Mouse (Mus musculus) CH12.LX (cell line): ENCODE data around the gene Gm14743.
"Not testable (repeated sequence)": the region's sequence is repeated elsewhere in the genome, so short reads cannot be mapped to it uniquely, and the experiment has no call there.

Source experiments
- ETS1 ChIP-seq: conservative IDR thresholded peaks from 2 replicates; pipeline ENCODE4 v1.6.1; 2012; ENCODE audit warnings: low read depth, mild to moderate bottlenecking, inconsistent platforms, low read length, improper control_type of control experiment, moderate library complexity
- MAX ChIP-seq: IDR thresholded peaks from 2 replicates; pipeline ENCODE4 v1.6.1; 2011; ENCODE audit warnings: low read length, improper control_type of control experiment
- MAZ ChIP-seq: IDR thresholded peaks from 2 replicates; pipeline ENCODE4 v1.6.1; 2012; ENCODE audit warnings: low read depth, mild to moderate bottlenecking, inconsistent platforms, low read length, improper control_type of control experiment, moderate library complexity
- MXI1 ChIP-seq: IDR thresholded peaks from 2 replicates; pipeline ENCODE4 v1.6.1; 2011; ENCODE audit warnings: mild to moderate bottlenecking, low read depth, low read length, improper control_type of control experiment
- MYC ChIP-seq: IDR thresholded peaks from 2 replicates; pipeline ENCODE4 v1.6.1; 2011; ENCODE audit warnings: low read depth, mild to moderate bottlenecking, improper control_type of control experiment, low read length
- POLR2A ChIP-seq: IDR thresholded peaks from 2 replicates; pipeline ENCODE4 v1.6.1; 2011; ENCODE audit warnings: low read depth, mild to moderate bottlenecking, improper control_type of control experiment, low read length
- RCOR1 ChIP-seq: conservative IDR thresholded peaks from 2 replicates; pipeline ENCODE4 v1.6.1; 2012; ENCODE audit warnings: low read depth, mild to moderate bottlenecking, inconsistent platforms, low read length, improper control_type of control experiment
- SMC3 ChIP-seq: IDR thresholded peaks from 2 replicates; pipeline ENCODE4 v1.6.1; 2011; ENCODE audit warnings: low read depth, low read length, improper control_type of control experiment
- ZMIZ1 ChIP-seq: IDR thresholded peaks from 2 replicates; pipeline ENCODE4 v1.6.1; 2012; ENCODE audit warnings: low read depth, mild to moderate bottlenecking, inconsistent platforms, low read length, improper control_type of control experiment

GRCm38 (mm10) chrX:78202220-78202619 lies 43.5 kb downstream of the Gm14743 start:
- not testable (repeated sequence) for TF ChIP-seq POLR2A, MAX, ZMIZ1, RCOR1, SMC3, MXI1, MAZ, ETS1, MYC
